Mouse (Mus musculus): Measurements from ENCODE around the gene Slpi.

The Slpi gene

GRCm38 (mm10) chr2:164419489-164419888 lies 30.6 kb upstream of the Slpi start:
- no peak for DNase-seq

- DNase-seq, result no peak
Measured at GRCm38 (mm10) chr2:164418308-164418875, 29.5 kb upstream of the Slpi start.

GRCm38 (mm10) chr2:164417198-164417597 lies 28.3 kb upstream of the Slpi start:
- DNase-seq, result peak; percentile 59 to 63

GRCm38 (mm10) chr2:164414581-164414980 lies 25.7 kb upstream of the Slpi start:
- no peak for DNase-seq

- no peak for DNase-seq
Measured at GRCm38 (mm10) chr2:164414167-164414566, 25.3 kb upstream of the Slpi start.

GRCm38 (mm10) chr2:164407708-164408107 lies 18.8 kb upstream of the Slpi start:
- peak; percentile 85 to 87 for DNase-seq

GRCm38 (mm10) chr2:164405519-164405918 lies 16.6 kb upstream of the Slpi start:
- DNase-seq, result no peak

- DNase-seq, result no peak
Measured at GRCm38 (mm10) chr2:164405060-164405459, 16.2 kb upstream of the Slpi start, which contains the start of gene Matn4. Gene Matn4 (minus strand): TSS chr2:164405160.

- DNase-seq, result peak in 1 of 2 experiments; percentile 25
Measured at GRCm38 (mm10) chr2:164404082-164404990, 15.4 kb upstream of the Slpi start.

GRCm38 (mm10) chr2:164403396-164404081 lies 14.6 kb upstream of the Slpi start:
- peak; percentile 39 to 60 for DNase-seq

- peak; percentile 77 to 81 for DNase-seq
Measured at GRCm38 (mm10) chr2:164402906-164403305, 14.0 kb upstream of the Slpi start, which contains the start of gene Rbpjl. Gene Rbpjl (plus strand): TSS chr2:164403141.

- no peak for DNase-seq
Measured at GRCm38 (mm10) chr2:164396911-164397310, 8.0 kb upstream of the Slpi start.

- DNase-seq, result no peak
Measured at GRCm38 (mm10) chr2:164396076-164396475, 7.2 kb upstream of the Slpi start.

GRCm38 (mm10) chr2:164393126-164393525 lies 4.2 kb upstream of the Slpi start:
- DNase-seq, result no peak

- DNase-seq, result peak; percentile 97 to 98
Measured at GRCm38 (mm10) chr2:164389499-164389898, 604 bp upstream of the Slpi start.

GRCm38 (mm10) chr2:164386953-164387352 lies 1.9 kb downstream of the Slpi start:
- peak; percentile 61 to 69 for DNase-seq

- peak; percentile 60 to 77 for DNase-seq
Measured at GRCm38 (mm10) chr2:164385927-164386763, 2.8 kb downstream of the Slpi start.

- DNase-seq, result no peak
Measured at GRCm38 (mm10) chr2:164383656-164384399, 5.1 kb downstream of the Slpi start.

- no peak for DNase-seq
Measured at GRCm38 (mm10) chr2:164382971-164383370, 5.9 kb downstream of the Slpi start.

- DNase-seq, result no peak
Measured at GRCm38 (mm10) chr2:164381726-164382125, 7.2 kb downstream of the Slpi start.
